Mouse (Mus musculus): ENCODE data around the gene Naa38.

Gene Naa38

GRCm38 (mm10) chr11:69443328-69443727, 48.0 kb downstream of the Naa38 start:
- DNase-seq = no peak
